Mouse (Mus musculus) erythroblast, embryonic 14.5 days (primary cell): Measurements from ENCODE around the gene Gm10295. TPM values are rescaled to one million over a fixed set of nuclear protein-coding genes. Genes with fewer than 3 reads are reported as not detected.

Source experiments
- H3K27me3 ChIP-seq: 2 replicates; pipeline ENCODE4 v1.6.1; 2012; ENCODE audit warnings: inconsistent platforms; ENCODE audit not compliant: control insufficient read depth
- H3K36me3 ChIP-seq: 2 replicates; pipeline ENCODE4 v1.6.1; 2012; ENCODE audit warnings: mild to moderate bottlenecking, inconsistent platforms; ENCODE audit not compliant: control insufficient read depth
- H3K4me1 ChIP-seq: 2 replicates; pipeline ENCODE4 v1.6.1; 2012; ENCODE audit warnings: inconsistent platforms; ENCODE audit not compliant: control insufficient read depth
- H3K4me3 ChIP-seq: replicated peaks from 2 replicates; pipeline ENCODE3; 2012; ENCODE audit warnings: moderate library complexity, mild to moderate bottlenecking, inconsistent platforms
- H3K9me3 ChIP-seq: 2 replicates; pipeline ENCODE4 v1.6.1; 2012; ENCODE audit warnings: low read length, inconsistent platforms, mixed read lengths; ENCODE audit not compliant: control insufficient read depth
- GATA1 ChIP-seq: IDR thresholded peaks from 2 replicates; pipeline ENCODE4 v1.6.1; 2012; ENCODE audit warnings: low read length, inconsistent platforms, mixed read lengths
- TAL1 ChIP-seq: IDR thresholded peaks from 3 replicates; pipeline ENCODE4 v1.6.1; 2012; ENCODE audit warnings: low read length, inconsistent platforms, mixed read lengths
- polyA plus RNA-seq: library from polyadenylated mRNA; stranded (reverse); fragments of >175 nt; gene quantifications from 2 replicates; pipeline ENCODE4 v1.2.3, GENCODE M21; 2012

Gm10295 gene
- not detected in 2 replicates for polyA plus RNA-seq

- Histone ChIP-seq H3K4me3 (no peak within 1 kb of the TSS), H3K27me3 (peaks cover 4% of the 10 kb centered on the region), H3K4me1 (no peaks in the 10 kb centered on the region), H3K36me3 (no peaks in the 10 kb centered on the region), H3K9me3 (no peaks in the 10 kb centered on the region)
- TF ChIP-seq GATA1, result no peak
- no peak for TF ChIP-seq TAL1
Observed at GRCm38 (mm10) chr7:71351364-71351763, at the start of gene Gm10295. Gene Gm10295 (minus strand): TSS chr7:71351485.

- Histone ChIP-seq H3K4me3 (no peak overlapping the region), H3K27me3 (no peaks in the 10 kb centered on the region), H3K9me3 (no peaks in the 10 kb centered on the region), H3K36me3 (no peaks in the 10 kb centered on the region), H3K4me1 (no peaks in the 10 kb centered on the region)
- no peak for TF ChIP-seq TAL1
- no peak for TF ChIP-seq GATA1
Observed at GRCm38 (mm10) chr7:71401032-71401431, 49.7 kb upstream of the Gm10295 start.

- H3K9me3 ChIP-seq, result no peaks in the 10 kb centered on the region
- H3K27me3 ChIP-seq, result no peaks in the 10 kb centered on the region
- no peaks in the 10 kb centered on the region for H3K36me3 ChIP-seq
- no peak overlapping the region for H3K4me3 ChIP-seq
- H3K4me1 ChIP-seq, result no peaks in the 10 kb centered on the region
- TF ChIP-seq TAL1, result no peak
- no peak for TF ChIP-seq GATA1
Observed at GRCm38 (mm10) chr7:71399891-71400632, 48.8 kb upstream of the Gm10295 start.

GRCm38 (mm10) chr7:71398959-71399756, 47.9 kb upstream of the Gm10295 start:
- H3K27me3 ChIP-seq, result no peaks in the 10 kb centered on the region
- no peak for TF ChIP-seq TAL1
- TF ChIP-seq GATA1, result no peak
- H3K4me3 ChIP-seq, result no peak overlapping the region
- H3K4me1 ChIP-seq, result no peaks in the 10 kb centered on the region
- H3K36me3 ChIP-seq, result no peaks in the 10 kb centered on the region
- no peaks in the 10 kb centered on the region for H3K9me3 ChIP-seq

GRCm38 (mm10) chr7:71398389-71398788, 47.1 kb upstream of the Gm10295 start:
- H3K4me1 ChIP-seq, result no peaks in the 10 kb centered on the region
- no peaks in the 10 kb centered on the region for H3K36me3 ChIP-seq
- no peak for TF ChIP-seq TAL1
- TF ChIP-seq GATA1, result no peak
- no peaks in the 10 kb centered on the region for H3K9me3 ChIP-seq
- no peaks in the 10 kb centered on the region for H3K27me3 ChIP-seq
- no peak overlapping the region for H3K4me3 ChIP-seq

GRCm38 (mm10) chr7:71392795-71393341, 41.6 kb upstream of the Gm10295 start:
- TF ChIP-seq TAL1, result no peak
- TF ChIP-seq GATA1, result no peak
- H3K27me3 ChIP-seq, result no peaks in the 10 kb centered on the region
- no peaks in the 10 kb centered on the region for H3K36me3 ChIP-seq
- no peak overlapping the region for H3K4me3 ChIP-seq
- H3K9me3 ChIP-seq, result no peaks in the 10 kb centered on the region
- H3K4me1 ChIP-seq, result peaks cover 7% of the 10 kb centered on the region

- Histone ChIP-seq H3K36me3 (no peaks in the 10 kb centered on the region), H3K4me3 (no peak overlapping the region), H3K9me3 (no peaks in the 10 kb centered on the region), H3K27me3 (no peaks in the 10 kb centered on the region), H3K4me1 (peaks cover 9% of the 10 kb centered on the region)
- TF ChIP-seq GATA1 (no peak), TAL1 (no peak)
Observed at GRCm38 (mm10) chr7:71391333-71391732, 40.0 kb upstream of the Gm10295 start.

- H3K27me3 ChIP-seq, result no peaks in the 10 kb centered on the region
- no peaks in the 10 kb centered on the region for H3K9me3 ChIP-seq
- no peak overlapping the region for H3K4me3 ChIP-seq
- H3K36me3 ChIP-seq, result no peaks in the 10 kb centered on the region
- TF ChIP-seq TAL1 (no peak), GATA1 (no peak)
- H3K4me1 ChIP-seq, result peaks cover 13% of the 10 kb centered on the region
Observed at GRCm38 (mm10) chr7:71390291-71390690, 39.0 kb upstream of the Gm10295 start.

GRCm38 (mm10) chr7:71386050-71386449, 34.8 kb upstream of the Gm10295 start:
- H3K9me3 ChIP-seq, result no peaks in the 10 kb centered on the region
- H3K4me1 ChIP-seq, result peaks cover 18% of the 10 kb centered on the region
- no peak overlapping the region for H3K4me3 ChIP-seq
- TF ChIP-seq TAL1 (no peak), GATA1 (no peak)
- no peaks in the 10 kb centered on the region for H3K36me3 ChIP-seq
- H3K27me3 ChIP-seq, result no peaks in the 10 kb centered on the region
